17 mouse cellular contexts compared by ENCODE assay signal in genomic region chr10:118006827-118007550, GRCm38 (mm10).
DNase-seq lines count a peak whose midpoint lies in the region; ATAC-seq lines count a peak whose summit lies in the region.
"Had no signal": no experiment of that assay in that cellular context is flagged by ENCODE, and none has a peak within 500 bp of the region (broad histone marks: within the 10 kb centered on the region; RNA-seq: fewer than 3 reads in every experiment).

No protein-coding gene starts in this region.

- DNase-seq in 416B (ENCODE audit: low read depth) = peak; percentile 48
- peak; percentile 79 for DNase-seq in CD4-positive, CD25-positive, alpha-beta regulatory T cell, adult 2 months (ENCODE audit: low read depth, low spot score)
- peak; percentile 88 for DNase-seq in induced T-regulatory cell, adult 2 months (ENCODE audit: low read depth)
- DNase-seq in splenic B cell, adult 2 months (ENCODE audit: low read depth, low spot score) = peak; percentile 32
- DNase-seq in cerebellum, adult 9-11 months = no peak
- no peak for DNase-seq in kidney, postnatal 36 days
- DNase-seq: cerebellum, postnatal 36 days; kidney, adult 2 months; kidney, postnatal 25 days; lung, embryonic 14.5 days; right cerebral cortex, adult 18-20 months; spleen, adult 18-20 months had no signal

- H3K36me3 ChIP-seq in splenic B cell, adult 2 months (ENCODE audit: control insufficient read depth, insufficient read depth, low read length, poor library complexity, severe bottlenecking) = no peaks in the 10 kb centered on the region
- H3K36me3 ChIP-seq: embryonic facial prominence, embryonic 13.5 days; forebrain, embryonic 10.5 days; hindbrain, embryonic 13.5 days; neural tube, embryonic 15.5 days had no signal

- no peaks in the 10 kb centered on the region for H3K27me3 ChIP-seq in splenic B cell, adult 2 months (ENCODE audit: control insufficient read depth, insufficient read depth, low read length, poor library complexity, severe bottlenecking)
- H3K27me3 ChIP-seq: embryonic facial prominence, embryonic 13.5 days; hindbrain, embryonic 13.5 days; neural tube, embryonic 15.5 days had no signal

- ATAC-seq in erythroblast, adult 5-6 weeks (replicated peaks; ENCODE audit: low FRiP score, poor library complexity, severe bottlenecking) = no peak

Comparison
In these comparisons a context has a peak if more than half of its experiments do, and no peak if none do; other contexts are left out.
1. DNase-seq: peak in 416B (single experiment), CD4-positive, CD25-positive, alpha-beta regulatory T cell, adult 2 months (single experiment), induced T-regulatory cell, adult 2 months (single experiment) and splenic B cell, adult 2 months (single experiment); none in cerebellum, adult 9-11 months (single experiment) and kidney, postnatal 36 days (0 of 2).